Mouse (Mus musculus) bone marrow macrophage, adult 2 months (primary cell): ENCODE results near the gene Fbxo10. TPM values are rescaled to one million over a fixed set of nuclear protein-coding genes. Genes with fewer than 3 reads are reported as not detected.

ENCODE experiments used
- H3K27ac ChIP-seq: 2 replicates; pipeline ENCODE4 v1.5.1; 2012; ENCODE audit warnings: low read depth, low read length; ENCODE audit not compliant: insufficient read depth
- H3K4me1 ChIP-seq: 2 replicates; pipeline ENCODE4 v1.6.1; 2012; ENCODE audit warnings: low read length; ENCODE audit not compliant: control insufficient read depth, insufficient read depth
- H3K4me3 ChIP-seq: 2 replicates; pipeline ENCODE4 v1.5.1; 2012; ENCODE audit warnings: mild to moderate bottlenecking, low read length, moderate library complexity; ENCODE audit not compliant: insufficient read depth
- CTCF ChIP-seq: IDR thresholded peaks from 2 replicates; pipeline ENCODE4 v1.5.1; 2012; ENCODE audit warnings: low read depth, mild to moderate bottlenecking, low read length, moderate library complexity
- POLR2A ChIP-seq: IDR thresholded peaks from 2 replicates; pipeline ENCODE4 v1.6.1; 2012; ENCODE audit warnings: mild to moderate bottlenecking, low read depth, low read length, borderline replicate concordance
- polyA plus RNA-seq: library from polyadenylated mRNA; stranded (reverse); fragments of >200 nt; gene quantifications from 2 replicates; pipeline ENCODE4 v1.2.4, GENCODE M21; 2012; ENCODE audit not compliant: missing spikeins, insufficient read depth, insufficient read length

Fbxo10 gene
- 4.0 and 4.5 TPM in 2 replicates for polyA plus RNA-seq

DNA sequence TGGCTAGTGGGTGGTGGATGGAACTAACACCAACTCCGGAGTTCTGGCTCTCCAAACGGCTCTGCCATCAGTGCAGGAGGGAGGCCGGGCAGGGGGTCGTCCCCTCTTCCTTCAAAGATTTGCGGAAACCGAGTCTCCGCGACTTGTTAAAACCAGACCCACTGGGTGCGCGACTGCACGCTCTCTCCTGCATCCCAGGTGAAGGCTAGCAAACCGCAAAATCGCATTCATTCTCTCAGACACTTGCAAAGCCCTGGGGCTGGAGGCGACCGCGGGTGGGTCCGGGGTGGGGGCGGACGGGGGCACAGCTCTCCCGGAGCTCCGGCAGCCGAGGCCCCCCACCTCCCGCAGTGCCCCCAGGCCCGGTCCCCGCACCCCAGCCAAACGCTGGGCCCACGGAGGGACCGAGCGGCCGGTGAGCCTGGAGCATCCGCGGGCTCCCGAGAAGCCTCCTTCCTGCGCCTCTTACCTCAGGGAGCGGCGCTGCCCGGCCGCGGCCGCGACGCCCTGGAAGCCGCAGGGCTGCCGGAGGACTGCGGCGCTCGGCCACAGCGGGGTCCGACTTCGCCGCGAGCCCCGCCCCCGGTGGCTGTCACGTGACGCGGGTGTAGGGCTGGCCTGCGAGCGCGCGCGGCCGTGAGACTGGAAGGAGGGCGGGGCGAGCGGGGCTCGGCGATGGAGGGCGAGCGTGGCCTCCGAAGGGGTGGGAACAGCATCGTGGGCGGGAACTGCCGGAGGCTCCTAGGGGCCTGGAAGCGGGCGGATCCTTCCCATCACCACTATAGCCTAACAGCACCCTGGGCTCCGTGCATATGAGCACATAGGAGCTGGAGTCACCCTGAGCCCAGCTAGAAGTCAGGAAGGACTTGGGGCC is at the start of gene Fbxo10:
TSS of gene Fbxo10 (minus strand) at position 584 of the 874 bp plus-strand sequence.
- Histone ChIP-seq H3K27ac (no peak within 1 kb of the TSS), H3K4me3 (peak within 1 kb of the TSS; percentile 66), H3K4me1 (no peaks in the 10 kb centered on the region)
- TF ChIP-seq CTCF (no peak), POLR2A (no peak)

DNA sequence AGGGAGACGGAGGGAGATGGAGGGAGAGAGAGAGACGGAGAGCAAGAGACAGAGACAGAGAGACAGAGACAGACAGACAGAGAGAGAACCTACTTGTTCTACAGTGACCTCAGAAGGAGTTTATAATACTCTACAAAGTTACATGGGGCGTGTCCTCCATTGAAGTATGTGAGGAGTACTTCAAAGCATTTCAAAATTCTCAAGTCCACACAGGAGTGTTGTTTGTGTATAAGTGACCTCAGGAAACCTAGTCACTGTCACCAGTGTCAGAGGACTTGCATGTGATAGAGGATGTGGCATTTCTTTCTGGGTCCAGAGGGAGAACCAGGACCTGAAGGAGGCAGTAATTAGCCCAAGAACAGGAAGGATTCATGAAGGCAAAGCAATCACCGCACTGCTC is 46.6 kb upstream of the Fbxo10 start:
- H3K27ac ChIP-seq: no peak overlapping the region
- TF ChIP-seq POLR2A: no peak
- H3K4me3 ChIP-seq: no peak overlapping the region
- no peaks in the 10 kb centered on the region for H3K4me1 ChIP-seq

GRCm38 (mm10) chr4:45121311-45121710 is 36.9 kb upstream of the Fbxo10 start:
- H3K27ac ChIP-seq: no peak overlapping the region
- TF ChIP-seq CTCF (no peak), POLR2A (no peak)
- no peaks in the 10 kb centered on the region for H3K4me1 ChIP-seq
- H3K4me3 ChIP-seq: no peak overlapping the region

DNA sequence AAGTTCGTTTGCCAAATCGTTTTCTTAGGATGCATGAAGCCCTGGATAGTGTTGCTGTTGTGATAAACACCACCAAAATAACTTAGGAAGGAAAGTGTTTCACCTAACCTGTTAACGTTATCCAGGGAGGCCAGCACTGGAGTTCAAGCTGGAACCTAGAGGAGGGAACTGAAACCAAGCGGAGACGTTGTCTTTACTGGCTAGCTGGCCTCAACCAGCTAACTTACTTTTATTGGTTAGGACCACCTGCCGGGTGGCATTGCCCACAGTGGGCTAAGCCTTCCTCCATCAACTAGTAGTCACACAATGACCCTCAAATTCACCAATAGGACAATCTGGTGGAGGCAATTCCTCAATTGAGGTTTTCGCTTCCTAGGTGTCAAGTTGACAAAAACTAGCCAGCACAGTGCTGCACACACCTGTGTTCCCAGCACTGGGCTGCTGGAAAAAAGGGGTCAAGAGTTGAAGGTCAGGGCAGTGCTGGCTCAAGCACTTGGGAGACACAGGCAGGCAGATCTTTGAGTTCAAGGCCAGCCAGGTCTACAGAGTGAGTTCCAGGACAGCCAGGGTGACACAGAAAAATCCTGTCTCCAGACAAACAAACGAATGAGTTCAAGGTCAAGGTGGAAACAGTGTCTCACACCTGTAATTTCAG is 24.2 kb upstream of the Fbxo10 start:
- Histone ChIP-seq H3K4me1 (peaks cover 20% of the 10 kb centered on the region), H3K4me3 (0 out of 2 replicates have a peak overlapping the region, but pooled peaks have one; percentile 13), H3K27ac (no peak overlapping the region)
- TF ChIP-seq POLR2A (no peak), CTCF (no peak)

DNA sequence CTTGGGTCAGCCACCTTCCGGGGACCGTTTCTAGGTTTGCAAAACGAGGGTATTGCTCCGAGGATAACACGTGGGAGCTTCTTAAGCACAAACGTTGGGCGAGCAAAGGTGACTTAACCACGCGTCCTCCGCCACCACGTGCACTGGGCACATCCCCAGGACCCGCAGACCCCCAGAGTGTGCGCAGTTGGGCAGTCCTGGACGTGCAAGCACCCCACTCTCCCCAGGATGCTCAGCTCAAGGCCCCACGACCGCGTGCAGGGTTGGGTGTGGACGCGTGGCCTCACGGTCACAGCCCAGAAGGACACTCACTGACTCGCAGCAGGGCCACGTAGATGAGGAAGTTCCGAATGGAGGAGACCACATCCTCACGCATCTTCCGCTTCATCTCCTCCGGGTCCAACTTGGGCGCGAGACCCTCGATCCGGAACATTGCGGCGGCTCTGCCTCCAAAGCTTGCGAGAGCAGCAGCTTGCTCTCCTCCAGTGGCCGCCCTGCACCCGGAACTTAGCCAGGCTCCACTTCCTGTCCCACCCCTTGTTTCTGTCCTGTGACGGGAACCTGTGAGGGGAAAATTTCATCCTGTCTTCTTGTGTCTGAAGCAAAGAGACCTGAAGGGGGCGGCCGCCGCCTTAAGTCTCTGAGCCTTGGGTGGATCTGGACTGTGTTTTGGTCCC is 23.3 kb upstream of the Fbxo10 start, which contains the start of gene Tomm5:
TSS of gene Tomm5 (minus strand) at position 514 of the 677 bp plus-strand sequence.
- peak within 1 kb of the TSS; percentile 71 for H3K4me3 ChIP-seq
- TF ChIP-seq POLR2A (peak; percentile 16; the same call in 1 of the 2 replicates), CTCF (peak; percentile 41; the same call in 1 of the 2 replicates)
- H3K27ac ChIP-seq: peak within 1 kb of the TSS; percentile 19
- H3K4me1 ChIP-seq: peaks cover 20% of the 10 kb centered on the region

DNA sequence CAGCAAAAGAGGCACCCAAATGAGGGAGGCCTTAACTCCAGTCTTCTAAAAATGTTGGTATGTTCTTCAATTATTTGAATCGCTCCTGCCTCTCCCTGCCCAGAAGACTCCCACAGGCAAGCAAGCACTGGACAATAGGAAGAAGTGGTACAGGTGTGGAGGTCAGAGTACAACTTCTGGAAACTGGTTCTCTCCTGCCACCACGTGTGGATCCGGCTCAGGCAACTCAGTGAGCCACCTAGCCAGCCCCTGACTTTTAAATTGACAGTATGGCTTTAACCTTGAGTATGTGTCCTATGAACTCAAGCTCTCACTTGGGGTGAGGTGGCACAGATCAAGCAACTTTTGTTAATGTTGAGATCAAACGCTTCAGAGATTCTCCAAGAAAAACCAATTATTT is 22.7 kb upstream of the Fbxo10 start:
- Histone ChIP-seq H3K4me1 (peaks cover 20% of the 10 kb centered on the region), H3K4me3 (peak overlapping the region; percentile 71), H3K27ac (peak overlapping the region; percentile 19)
- TF ChIP-seq POLR2A (no peak), CTCF (no peak)

- TF ChIP-seq CTCF: 0 out of 2 replicates have a peak, but pooled peaks have one; percentile 16
- no peak for TF ChIP-seq POLR2A
- H3K27ac ChIP-seq: no peak overlapping the region
- H3K4me1 ChIP-seq: peaks cover 20% of the 10 kb centered on the region
- H3K4me3 ChIP-seq: peak overlapping the region; percentile 71
Measured at GRCm38 (mm10) chr4:45106409-45106808, 22.0 kb upstream of the Fbxo10 start.

DNA sequence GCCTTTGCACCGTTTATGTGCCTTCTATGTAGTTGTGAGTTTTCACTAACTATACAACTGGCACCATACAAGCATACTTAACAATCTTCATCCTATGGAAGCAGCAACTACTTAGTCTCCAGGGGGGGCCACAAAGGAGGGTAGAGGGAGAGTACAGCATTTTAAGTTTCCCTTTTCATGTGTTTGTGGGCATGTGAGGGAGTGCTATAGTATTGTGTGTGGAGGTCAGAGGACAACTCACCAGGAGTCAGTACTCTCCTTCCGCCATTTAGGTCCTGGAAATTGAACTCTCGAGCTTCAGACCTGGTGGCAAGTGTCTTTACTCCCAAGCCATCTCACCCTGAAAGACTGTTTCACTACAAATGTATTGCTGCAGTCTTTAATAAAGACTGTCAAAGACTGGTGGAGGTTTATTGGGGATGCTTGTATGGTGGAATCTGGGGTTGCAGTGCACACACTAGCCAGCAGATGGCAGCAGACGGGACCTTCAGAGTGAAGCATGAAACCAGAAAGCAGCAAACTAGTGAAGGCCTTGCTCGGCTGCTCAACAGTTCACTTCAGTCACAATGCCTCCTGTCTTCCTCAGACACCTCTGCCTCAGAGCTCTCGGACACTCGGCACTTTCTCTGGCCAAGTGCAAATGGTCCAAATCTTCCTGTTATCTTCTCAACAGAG is 12.9 kb upstream of the Fbxo10 start:
- peak; percentile 77 for TF ChIP-seq CTCF
- no peak for TF ChIP-seq POLR2A
- no peaks in the 10 kb centered on the region for H3K4me1 ChIP-seq
- no peak overlapping the region for H3K4me3 ChIP-seq

DNA sequence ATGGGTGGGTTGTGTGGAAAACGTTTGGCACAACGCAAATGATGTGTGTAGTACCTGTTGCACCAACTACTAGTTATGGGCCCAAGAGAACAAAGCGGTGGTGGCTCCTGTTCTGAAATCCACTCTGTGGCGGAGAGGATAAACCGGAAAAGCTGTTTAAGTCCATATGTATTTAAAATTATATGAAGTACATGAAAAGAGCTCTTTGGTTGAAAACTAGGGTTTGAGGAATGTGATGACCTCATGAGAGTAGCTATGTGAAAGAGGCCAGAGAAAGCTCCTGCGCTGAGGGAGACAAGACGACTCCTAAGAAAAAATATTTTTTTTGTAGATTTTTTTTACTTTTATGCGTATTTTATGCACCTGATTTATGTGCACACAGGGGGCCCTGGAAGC is 489 bp upstream of the Fbxo10 start:
- no peak for TF ChIP-seq POLR2A
- TF ChIP-seq CTCF: no peak
- peak overlapping the region; percentile 51 for H3K4me3 ChIP-seq
- H3K27ac ChIP-seq: no peak overlapping the region
- H3K4me1 ChIP-seq: no peaks in the 10 kb centered on the region

More for the DNA sequence above, 12.9 kb upstream of the Fbxo10 start:
- H3K27ac ChIP-seq: no peak overlapping the region
